Mouse (Mus musculus) neural tube, embryonic 12.5 days (tissue): Measurements from ENCODE around the gene Gsta2. TPM values are rescaled to one million over a fixed set of nuclear protein-coding genes. Genes with fewer than 3 reads are reported as not detected.
"Not testable (repeated sequence)": the region's sequence is repeated elsewhere in the genome, so short reads cannot be mapped to it uniquely, and the experiment has no call there.

Experiments
- ATAC-seq: fragments of 200-750 bp; cut with Nextera tagmentation; 2 replicates; pipeline ENCODE4 v1.8.0; 2017; ENCODE audit warnings: low read depth, mild to moderate bottlenecking, moderate TSS enrichment, moderate library complexity; ENCODE audit not compliant: low FRiP score
- H3K27ac ChIP-seq: fragments of 300-500 bp; sonication (generic); 2 replicates; pipeline ENCODE4 v1.5.1; 2016
- H3K27me3 ChIP-seq: fragments of 300-500 bp; sonication (generic); replicated peaks from 2 replicates; pipeline ENCODE4 v1.6.1; 2016; ENCODE audit warnings: mild to moderate bottlenecking
- H3K36me3 ChIP-seq: fragments of 300-500 bp; sonication (generic); 2 replicates; pipeline ENCODE4 v1.6.1; 2016; ENCODE audit warnings: mild to moderate bottlenecking
- H3K4me1 ChIP-seq: fragments of 300-500 bp; sonication (generic); 2 replicates; pipeline ENCODE4 v1.6.1; 2016
- H3K4me2 ChIP-seq: fragments of 300-500 bp; sonication (generic); replicated peaks from 2 replicates; pipeline ENCODE4 v1.6.1; 2016; ENCODE audit warnings: mild to moderate bottlenecking
- H3K4me3 ChIP-seq: fragments of 300-500 bp; sonication (generic); 2 replicates; pipeline ENCODE4 v1.5.1; 2016
- H3K9ac ChIP-seq: fragments of 300-500 bp; sonication (generic); 2 replicates; pipeline ENCODE4 v1.6.1; 2016; ENCODE audit warnings: mild to moderate bottlenecking
- H3K9me3 ChIP-seq: fragments of 300-500 bp; sonication (generic); 2 replicates; pipeline ENCODE4 v1.6.1; 2016; ENCODE audit warnings: mild to moderate bottlenecking
- WGBS: fragments of 180-500 bp; shearing (Covaris S2); methylation state at CpG from one replicate; pipeline ENCODE4 v1.1.7; 2016; 5-methylcytosine and 5-hydroxymethylcytosine counted together
- polyA plus RNA-seq: library from polyadenylated mRNA; unstranded; fragments of >200 nt; fragmentation: Nextera tagmentation; extraction: Ambion mirVana; gene quantifications from 2 replicates; pipeline ENCODE4 v1.2.1, GENCODE M21; 2016

Gene Gsta2
- polyA plus RNA-seq, 1 experiment from 2014 or later, result not detected

GRCm38 (mm10) chr9:78377546-78377945, 22.0 kb upstream of the Gsta2 start:
- H3K4me3 ChIP-seq, result no peak overlapping the region
- H3K4me1 ChIP-seq, result peaks cover 10% of the 10 kb centered on the region; the same call in 1 of the 2 replicates
- ATAC-seq, result peak; percentile 31; the same call in 1 of the 2 replicates
- no peak overlapping the region for H3K27ac ChIP-seq
- WGBS, result 35% methylated on average over 8 of the region's 8 CpGs
- peak overlapping the region; percentile 70 for H3K4me2 ChIP-seq
- H3K27me3 ChIP-seq, result 0 out of 2 replicates have a peak, but pooled peaks cover 6% of the 10 kb centered on the region
- no peaks in the 10 kb centered on the region for H3K9me3 ChIP-seq
- H3K9ac ChIP-seq, result no peak overlapping the region
- H3K36me3 ChIP-seq, result no peaks in the 10 kb centered on the region

GRCm38 (mm10) chr9:78375486-78375885, 19.9 kb upstream of the Gsta2 start:
- ATAC-seq, result no peak
- Histone ChIP-seq H3K27ac (no peak overlapping the region), H3K4me2 (no peak overlapping the region), H3K36me3 (no peaks in the 10 kb centered on the region), H3K4me3 (no peak overlapping the region), H3K9me3 (no peaks in the 10 kb centered on the region), H3K9ac (no peak overlapping the region), H3K27me3 (0 out of 2 replicates have a peak, but pooled peaks cover 6% of the 10 kb centered on the region), H3K4me1 (peaks cover 10% of the 10 kb centered on the region; the same call in 1 of the 2 replicates)
- WGBS, result 76% methylated on average over 4 of the region's 4 CpGs

- H3K4me1 ChIP-seq, result peaks cover 10% of the 10 kb centered on the region; the same call in 1 of the 2 replicates
- 0 out of 2 replicates have a peak, but pooled peaks cover 6% of the 10 kb centered on the region for H3K27me3 ChIP-seq
- ATAC-seq, result no peak
- no peak overlapping the region for H3K4me2 ChIP-seq
- no peak overlapping the region for H3K4me3 ChIP-seq
- no peaks in the 10 kb centered on the region for H3K36me3 ChIP-seq
- no peak overlapping the region for H3K9ac ChIP-seq
- no peaks in the 10 kb centered on the region for H3K9me3 ChIP-seq
- WGBS, result 68% methylated on average over 1 of the region's 1 CpGs
- H3K27ac ChIP-seq, result no peak overlapping the region
Measured at GRCm38 (mm10) chr9:78374885-78375389, 19.3 kb upstream of the Gsta2 start.

GRCm38 (mm10) chr9:78374397-78374796, 18.8 kb upstream of the Gsta2 start:
- H3K9me3 ChIP-seq, result no peaks in the 10 kb centered on the region
- 54% methylated on average over 5 of the region's 5 CpGs for WGBS
- no peak overlapping the region for H3K27ac ChIP-seq
- H3K4me2 ChIP-seq, result no peak overlapping the region
- 0 out of 2 replicates have a peak, but pooled peaks cover 3% of the 10 kb centered on the region for H3K27me3 ChIP-seq
- no peak overlapping the region for H3K4me3 ChIP-seq
- H3K4me1 ChIP-seq, result peaks cover 10% of the 10 kb centered on the region; the same call in 1 of the 2 replicates
- H3K9ac ChIP-seq, result no peak overlapping the region
- H3K36me3 ChIP-seq, result no peaks in the 10 kb centered on the region
- no peak for ATAC-seq

GRCm38 (mm10) chr9:78372827-78373504, 17.4 kb upstream of the Gsta2 start:
- Histone ChIP-seq H3K27me3 (0 out of 2 replicates have a peak, but pooled peaks cover 3% of the 10 kb centered on the region), H3K4me2 (no peak overlapping the region), H3K4me3 (no peak overlapping the region), H3K4me1 (peaks cover 3% of the 10 kb centered on the region; the same call in 1 of the 2 replicates), H3K36me3 (no peaks in the 10 kb centered on the region), H3K9me3 (no peaks in the 10 kb centered on the region), H3K9ac (no peak overlapping the region), H3K27ac (no peak overlapping the region)
- no peak for ATAC-seq
- WGBS, result 84% methylated on average over 10 of the region's 10 CpGs

- Histone ChIP-seq H3K4me1 (no peaks in the 10 kb centered on the region), H3K36me3 (no peaks in the 10 kb centered on the region), H3K4me2 (no peak overlapping the region), H3K27ac (no peak overlapping the region), H3K4me3 (no peak overlapping the region), H3K27me3 (no peaks in the 10 kb centered on the region), H3K9ac (no peak overlapping the region), H3K9me3 (no peaks in the 10 kb centered on the region)
- no peak for ATAC-seq
- 95% methylated on average over 3 of the region's 3 CpGs for WGBS
Measured at GRCm38 (mm10) chr9:78371441-78371840, 15.9 kb upstream of the Gsta2 start.

GRCm38 (mm10) chr9:78369786-78370185, 14.2 kb upstream of the Gsta2 start:
- H3K27me3 ChIP-seq, result no peaks in the 10 kb centered on the region
- no peak overlapping the region for H3K27ac ChIP-seq
- H3K4me2 ChIP-seq, result no peak overlapping the region
- H3K36me3 ChIP-seq, result no peaks in the 10 kb centered on the region
- no peak overlapping the region for H3K9ac ChIP-seq
- 88% methylated on average over 7 of the region's 7 CpGs for WGBS
- H3K4me1 ChIP-seq, result no peaks in the 10 kb centered on the region
- no peak overlapping the region for H3K4me3 ChIP-seq
- no peaks in the 10 kb centered on the region for H3K9me3 ChIP-seq
- no peak for ATAC-seq

GRCm38 (mm10) chr9:78369349-78369748, 13.8 kb upstream of the Gsta2 start:
- H3K4me3 ChIP-seq, result no peak overlapping the region
- no peak for ATAC-seq
- no peaks in the 10 kb centered on the region for H3K27me3 ChIP-seq
- 84% methylated on average over 2 of the region's 2 CpGs for WGBS
- no peaks in the 10 kb centered on the region for H3K36me3 ChIP-seq
- H3K4me2 ChIP-seq, result no peak overlapping the region
- H3K27ac ChIP-seq, result no peak overlapping the region
- no peaks in the 10 kb centered on the region for H3K9me3 ChIP-seq
- no peak overlapping the region for H3K9ac ChIP-seq
- H3K4me1 ChIP-seq, result no peaks in the 10 kb centered on the region

GRCm38 (mm10) chr9:78368671-78369293, 13.2 kb upstream of the Gsta2 start:
- Histone ChIP-seq H3K4me3 (no peak overlapping the region), H3K27ac (no peak overlapping the region), H3K27me3 (no peaks in the 10 kb centered on the region), H3K36me3 (no peaks in the 10 kb centered on the region), H3K9ac (no peak overlapping the region), H3K4me1 (no peaks in the 10 kb centered on the region), H3K4me2 (no peak overlapping the region), H3K9me3 (no peaks in the 10 kb centered on the region)
- no peak for ATAC-seq
- 81% methylated on average over 3 of the region's 3 CpGs for WGBS

- H3K9ac ChIP-seq, ATAC-seq, H3K27me3 ChIP-seq, H3K4me2 ChIP-seq, H3K4me1 ChIP-seq, H3K4me3 ChIP-seq, H3K27ac ChIP-seq, H3K36me3 ChIP-seq, H3K9me3 ChIP-seq: not testable (repeated sequence)
- WGBS, result 96% methylated on average over 16 of the region's 16 CpGs
Measured at GRCm38 (mm10) chr9:78367959-78368358, 12.4 kb upstream of the Gsta2 start, which contains the start of gene Dppa5a. Dppa5a (minus strand) TSS chr9:78368177.

GRCm38 (mm10) chr9:78365850-78366544, 10.4 kb upstream of the Gsta2 start:
- no peak overlapping the region for H3K4me3 ChIP-seq
- H3K9ac ChIP-seq, result no peak overlapping the region
- WGBS, result 83% methylated on average over 13 of the region's 13 CpGs
- no peaks in the 10 kb centered on the region for H3K27me3 ChIP-seq
- no peaks in the 10 kb centered on the region for H3K4me1 ChIP-seq
- no peak overlapping the region for H3K4me2 ChIP-seq
- ATAC-seq, result no peak
- H3K36me3 ChIP-seq, result no peaks in the 10 kb centered on the region
- H3K9me3 ChIP-seq, result no peaks in the 10 kb centered on the region
- H3K27ac ChIP-seq, result no peak overlapping the region

GRCm38 (mm10) chr9:78364701-78365100, 9.1 kb upstream of the Gsta2 start:
- Histone ChIP-seq H3K36me3 (no peaks in the 10 kb centered on the region), H3K4me3 (no peak overlapping the region), H3K9ac (no peak overlapping the region), H3K27me3 (no peaks in the 10 kb centered on the region), H3K4me1 (no peaks in the 10 kb centered on the region), H3K27ac (no peak overlapping the region), H3K9me3 (no peaks in the 10 kb centered on the region), H3K4me2 (no peak overlapping the region)
- no peak for ATAC-seq
- WGBS, result 92% methylated on average over 6 of the region's 6 CpGs
